Mouse (Mus musculus): ENCODE results near the gene Zfp148.

- TF ChIP-seq EP300 (IDR thresholded peaks at IDR 0.05) = no peak
- no peak for TF ChIP-seq CTCF (IDR thresholded peaks at IDR 0.05)
These were observed 14.9 kb upstream of the Zfp148 start for GRCm38 (mm10) chr16:33365772-33366171.
